Mouse (Mus musculus) lung, postnatal 0 days (tissue): ENCODE data around the gene Hrg.

Experiments
- CTCF ChIP-seq: IDR thresholded peaks from 2 replicates; pipeline ENCODE4 v1.5.1; 2016; ENCODE audit warnings: antibody characterized with exemption, mild to moderate bottlenecking
- EP300 ChIP-seq: IDR thresholded peaks from 2 replicates; pipeline ENCODE4 v1.6.1; 2016; ENCODE audit warnings: antibody characterized with exemption, mild to moderate bottlenecking, control low read depth

DNA sequence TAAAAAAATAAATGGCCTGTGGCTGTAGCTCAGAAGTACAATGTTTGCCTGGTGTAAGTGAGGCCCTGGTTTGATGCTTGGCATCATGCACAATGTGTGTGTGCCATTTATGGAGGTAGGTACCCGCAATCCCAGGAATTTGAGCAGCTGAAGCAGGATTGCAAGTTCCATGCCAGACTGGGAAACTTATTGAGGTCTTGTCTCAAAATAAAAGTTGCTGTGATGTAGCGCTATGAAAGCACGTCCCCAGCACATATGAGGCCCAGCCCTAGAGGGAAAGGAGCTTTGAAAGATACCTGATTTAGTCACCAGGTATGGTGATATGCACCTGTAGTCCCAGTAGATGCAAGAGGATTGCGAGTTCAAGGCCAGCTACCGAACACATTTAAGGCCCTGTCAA lies 29.1 kb upstream of the Hrg start:
- TF ChIP-seq CTCF (no peak), EP300 (no peak)
